Mouse (Mus musculus): ENCODE measurements around the gene Fopnl. TPM values are rescaled to one million over a fixed set of nuclear protein-coding genes. Genes with fewer than 3 reads are reported as not detected.

Gene Fopnl
- polyA plus RNA-seq, 1 experiment from 2014 or later: 200 TPM

DNA sequence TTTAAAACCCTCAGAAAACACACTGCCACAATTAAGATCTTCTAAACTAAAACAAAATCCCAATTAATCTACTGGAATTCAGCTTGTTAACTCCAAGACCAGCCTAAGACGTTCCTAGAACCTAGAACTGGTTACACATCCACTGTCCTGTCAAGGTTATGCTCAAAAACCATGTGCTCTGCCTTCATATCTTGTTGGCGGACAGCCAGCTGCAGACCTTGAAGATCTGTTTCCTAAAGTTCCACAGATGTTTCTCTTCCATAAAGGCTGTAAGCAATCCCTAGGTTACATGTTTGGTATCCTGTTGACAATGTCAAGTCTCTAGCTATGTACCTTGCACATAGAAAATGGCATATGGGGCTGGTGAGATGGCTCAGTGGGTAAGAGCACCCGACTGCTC, 12.4 kb downstream of the Fopnl start:
- Histone ChIP-seq H3K4me2 (ENCODE audit: low read depth, low read length) (no peak overlapping the region), H3K27me3 (ENCODE audit: control insufficient read depth, insufficient read depth, low read length) (no peaks in the 10 kb centered on the region), H3K4me3 (ENCODE audit: low read depth, low read length) (no peak overlapping the region), H3K9ac (replicated peaks; ENCODE audit: low read length) (no peak overlapping the region), H3K36me3 (replicated peaks; ENCODE audit: control insufficient read depth, insufficient read depth, low read depth, low read length) (peaks cover 2% of the 10 kb centered on the region; the same call in 1 of the 2 replicates), H3K27ac (replicated peaks; ENCODE audit: low read depth, low read length) (no peak overlapping the region), H3K4me1 (ENCODE audit: control insufficient read depth, insufficient read depth, low read length) (no peaks in the 10 kb centered on the region), H3K9me3 (replicated peaks; ENCODE audit: control insufficient read depth, low read length) (no peaks in the 10 kb centered on the region)
- DNase-seq (ENCODE audit: low spot score) (no peak), ATAC-seq (replicated peaks; ENCODE audit: insufficient number of reproducible peaks, low FRiP score, low TSS enrichment, low read depth) (no peak)
- 88% methylated on average over 3 of the region's 3 CpGs for WGBS

DNA sequence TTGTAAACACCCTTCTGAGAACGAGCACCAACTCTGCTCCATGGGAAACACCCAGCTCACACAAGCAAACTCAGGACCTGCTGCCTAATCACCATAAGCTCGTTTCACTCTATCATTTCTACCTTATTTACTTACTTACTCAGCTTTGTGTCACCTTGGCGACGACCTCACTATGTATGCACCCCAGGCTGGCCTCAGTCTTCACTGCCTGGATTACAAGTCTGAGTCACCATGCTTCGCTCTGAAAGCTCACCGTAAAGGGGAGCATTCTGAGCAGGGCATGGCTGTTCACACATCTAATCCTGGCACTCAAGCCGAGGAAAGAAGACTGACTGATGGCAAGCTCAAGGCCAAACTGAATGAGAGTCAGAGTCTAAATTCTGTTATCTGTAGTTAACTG, 13.5 kb downstream of the Fopnl start:
- Histone ChIP-seq H3K4me1 (ENCODE audit: control insufficient read depth, insufficient read depth, low read length) (no peaks in the 10 kb centered on the region), H3K27me3 (ENCODE audit: control insufficient read depth, insufficient read depth, low read length) (no peaks in the 10 kb centered on the region), H3K9ac (replicated peaks; ENCODE audit: low read length) (no peak overlapping the region), H3K4me2 (ENCODE audit: low read depth, low read length) (no peak overlapping the region), H3K36me3 (replicated peaks; ENCODE audit: control insufficient read depth, insufficient read depth, low read depth, low read length) (peaks cover 7% of the 10 kb centered on the region), H3K27ac (replicated peaks; ENCODE audit: low read depth, low read length) (no peak overlapping the region), H3K4me3 (ENCODE audit: low read depth, low read length) (no peak overlapping the region), H3K9me3 (replicated peaks; ENCODE audit: control insufficient read depth, low read length) (no peaks in the 10 kb centered on the region)
- WGBS: 86% methylated on average over 7 of the region's 7 CpGs
- DNase-seq (ENCODE audit: low spot score): no peak
- ATAC-seq (replicated peaks; ENCODE audit: insufficient number of reproducible peaks, low FRiP score, low TSS enrichment, low read depth): no peak

DNA sequence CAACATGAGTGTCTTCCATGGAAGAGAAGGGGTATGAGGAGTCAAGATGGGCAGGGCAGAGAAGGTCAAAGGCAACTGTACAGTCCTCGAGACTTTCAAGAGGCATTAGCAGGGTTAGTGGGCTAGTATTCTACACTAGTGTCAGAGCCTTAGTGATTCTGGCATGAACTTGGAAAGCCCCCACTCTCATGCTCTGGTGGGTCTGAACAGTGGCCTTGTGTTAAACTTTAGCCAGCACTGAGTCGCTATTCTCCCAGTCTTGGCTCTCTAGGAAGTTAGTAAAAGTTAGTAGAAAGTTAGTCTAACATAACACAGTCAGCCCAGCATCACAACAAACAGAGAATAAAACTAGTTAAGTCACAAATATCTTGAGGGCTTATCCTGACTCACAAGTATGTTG, 14.1 kb downstream of the Fopnl start:
- DNase-seq (ENCODE audit: low spot score) (no peak), ATAC-seq (replicated peaks; ENCODE audit: insufficient number of reproducible peaks, low FRiP score, low TSS enrichment, low read depth) (no peak)
- no peak overlapping the region for H3K4me2 ChIP-seq (ENCODE audit: low read depth, low read length)
- no peak overlapping the region for H3K27ac ChIP-seq (replicated peaks; ENCODE audit: low read depth, low read length)
- H3K4me3 ChIP-seq (ENCODE audit: low read depth, low read length): no peak overlapping the region
- no peaks in the 10 kb centered on the region for H3K9me3 ChIP-seq (replicated peaks; ENCODE audit: control insufficient read depth, low read length)
- peaks cover 9% of the 10 kb centered on the region for H3K36me3 ChIP-seq (replicated peaks; ENCODE audit: control insufficient read depth, insufficient read depth, low read depth, low read length)
- no peaks in the 10 kb centered on the region for H3K4me1 ChIP-seq (ENCODE audit: control insufficient read depth, insufficient read depth, low read length)
- WGBS: 90% methylated on average over 2 of the region's 2 CpGs
- no peak overlapping the region for H3K9ac ChIP-seq (replicated peaks; ENCODE audit: low read length)
- H3K27me3 ChIP-seq (ENCODE audit: control insufficient read depth, insufficient read depth, low read length): no peaks in the 10 kb centered on the region

DNA sequence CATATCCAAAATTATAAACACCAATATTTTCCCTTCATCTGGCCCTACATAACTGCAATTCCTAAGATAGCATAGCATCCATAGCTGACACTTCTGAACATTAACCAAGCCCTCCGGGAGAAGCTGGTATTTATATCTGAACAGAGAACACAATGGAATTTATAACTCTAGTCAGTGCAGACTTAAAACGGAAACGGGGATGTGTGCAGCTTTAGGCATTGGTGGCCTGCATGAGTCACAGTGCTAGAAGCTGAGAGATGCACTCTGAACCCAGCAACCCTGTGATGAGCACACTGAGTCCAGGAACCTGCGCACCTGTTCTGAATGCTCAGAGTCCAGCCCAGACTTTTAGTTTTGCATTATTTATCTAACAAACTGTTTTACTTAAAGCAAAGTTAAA, 18.7 kb downstream of the Fopnl start:
- no peak for DNase-seq (ENCODE audit: low spot score)
- no peak overlapping the region for H3K4me2 ChIP-seq (ENCODE audit: low read depth, low read length)

DNA sequence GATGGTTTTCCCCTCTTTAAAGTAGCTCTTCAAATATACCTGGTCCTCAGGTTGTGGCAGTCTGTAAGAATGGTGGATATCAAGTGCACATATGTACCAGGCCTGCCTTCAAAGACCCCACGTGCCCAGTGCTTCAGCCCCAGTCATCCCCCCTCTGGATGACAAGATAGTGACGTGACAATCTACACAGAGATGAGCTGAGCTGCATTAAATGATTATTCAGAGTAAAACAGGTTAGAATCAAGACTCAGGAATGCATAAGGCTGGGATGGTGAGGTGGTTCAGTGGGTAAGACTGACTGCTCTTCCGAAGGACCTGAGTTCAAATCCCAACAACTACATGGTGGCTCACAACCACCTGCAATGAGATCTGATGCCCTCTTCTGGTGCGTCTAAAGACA, 19.5 kb downstream of the Fopnl start:
- Histone ChIP-seq H3K9me3 (replicated peaks; ENCODE audit: control insufficient read depth, low read length) (no peaks in the 10 kb centered on the region), H3K27me3 (ENCODE audit: control insufficient read depth, insufficient read depth, low read length) (no peaks in the 10 kb centered on the region), H3K4me3 (ENCODE audit: low read depth, low read length) (no peak overlapping the region), H3K9ac (replicated peaks; ENCODE audit: low read length) (no peak overlapping the region), H3K4me1 (ENCODE audit: control insufficient read depth, insufficient read depth, low read length) (no peaks in the 10 kb centered on the region), H3K27ac (replicated peaks; ENCODE audit: low read depth, low read length) (no peak overlapping the region), H3K36me3 (replicated peaks; ENCODE audit: control insufficient read depth, insufficient read depth, low read depth, low read length) (peaks cover 7% of the 10 kb centered on the region), H3K4me2 (ENCODE audit: low read depth, low read length) (no peak overlapping the region)
- ATAC-seq (replicated peaks; ENCODE audit: insufficient number of reproducible peaks, low FRiP score, low TSS enrichment, low read depth) (no peak), DNase-seq (ENCODE audit: low spot score) (no peak)
- 90% methylated on average over 4 of the region's 4 CpGs for WGBS

More for the DNA sequence above, 18.7 kb downstream of the Fopnl start:
- Histone ChIP-seq H3K9me3 (replicated peaks; ENCODE audit: control insufficient read depth, low read length) (no peaks in the 10 kb centered on the region), H3K27ac (replicated peaks; ENCODE audit: low read depth, low read length) (no peak overlapping the region), H3K36me3 (replicated peaks; ENCODE audit: control insufficient read depth, insufficient read depth, low read depth, low read length) (peaks cover 9% of the 10 kb centered on the region), H3K4me3 (ENCODE audit: low read depth, low read length) (no peak overlapping the region), H3K4me1 (ENCODE audit: control insufficient read depth, insufficient read depth, low read length) (no peaks in the 10 kb centered on the region), H3K9ac (replicated peaks; ENCODE audit: low read length) (no peak overlapping the region), H3K27me3 (ENCODE audit: control insufficient read depth, insufficient read depth, low read length) (no peaks in the 10 kb centered on the region)
- 96% methylated on average over 4 of the region's 4 CpGs for WGBS
- ATAC-seq (replicated peaks; ENCODE audit: insufficient number of reproducible peaks, low FRiP score, low TSS enrichment, low read depth): no peak

DNA sequence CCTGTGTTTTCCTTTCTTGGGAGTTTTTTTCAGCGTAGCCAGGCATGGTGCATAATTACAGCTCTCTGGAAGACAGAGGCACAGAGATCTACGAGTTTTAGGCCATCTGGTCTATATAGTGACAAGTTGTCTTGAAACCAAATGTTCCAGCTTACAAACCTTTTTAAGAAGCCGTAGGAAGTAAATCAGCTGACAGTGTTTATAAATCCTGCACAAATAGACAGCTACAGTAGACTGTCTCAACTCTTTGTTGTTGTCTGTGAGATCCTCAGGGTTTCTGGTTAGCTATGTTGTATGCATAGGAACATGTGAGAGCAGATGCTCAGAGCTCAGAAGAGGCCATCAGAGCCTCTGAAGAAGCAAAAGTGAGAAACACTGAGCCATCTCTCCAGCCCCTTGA, 20.1 kb downstream of the Fopnl start:
- H3K9ac ChIP-seq (replicated peaks; ENCODE audit: low read length): no peak overlapping the region
- ATAC-seq (replicated peaks; ENCODE audit: insufficient number of reproducible peaks, low FRiP score, low TSS enrichment, low read depth) (no peak), DNase-seq (ENCODE audit: low spot score) (no peak)
- H3K9me3 ChIP-seq (replicated peaks; ENCODE audit: control insufficient read depth, low read length): no peaks in the 10 kb centered on the region
- H3K36me3 ChIP-seq (replicated peaks; ENCODE audit: control insufficient read depth, insufficient read depth, low read depth, low read length): peaks cover 7% of the 10 kb centered on the region
- 87% methylated on average over 3 of the region's 3 CpGs for WGBS
- H3K4me2 ChIP-seq (ENCODE audit: low read depth, low read length): no peak overlapping the region
- no peaks in the 10 kb centered on the region; the same call in 1 of the 2 replicates for H3K4me1 ChIP-seq (ENCODE audit: control insufficient read depth, insufficient read depth, low read length)
- H3K4me3 ChIP-seq (ENCODE audit: low read depth, low read length): no peak overlapping the region
- no peak overlapping the region for H3K27ac ChIP-seq (replicated peaks; ENCODE audit: low read depth, low read length)
- H3K27me3 ChIP-seq (ENCODE audit: control insufficient read depth, insufficient read depth, low read length): peaks cover 5% of the 10 kb centered on the region; the same call in 1 of the 2 replicates

DNA sequence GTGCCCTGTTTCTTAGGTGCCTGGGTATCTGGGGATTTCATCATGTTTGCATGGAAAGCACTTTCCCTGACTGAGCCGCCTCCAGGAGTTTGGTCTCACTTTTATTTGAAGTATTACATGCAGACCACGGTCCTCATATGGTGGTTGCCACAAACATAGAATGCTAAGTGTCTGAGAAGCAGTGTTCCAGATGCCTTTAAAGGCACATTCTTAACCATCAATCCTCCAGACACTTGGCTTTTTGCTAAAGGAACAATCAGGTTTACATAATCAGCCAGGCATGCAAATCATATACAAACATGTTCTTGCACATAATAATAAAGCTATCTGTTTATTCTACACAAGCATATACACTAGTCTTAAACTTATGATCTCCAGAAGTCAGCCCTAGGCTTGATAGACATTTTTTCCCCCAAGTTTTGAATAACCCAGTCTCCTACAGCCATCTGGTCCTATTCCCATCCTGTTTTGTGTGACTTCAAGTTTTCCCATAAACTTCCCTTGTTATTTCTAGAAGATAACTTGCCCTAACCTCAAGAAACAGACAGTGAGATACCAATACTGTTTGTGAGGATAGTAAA, 20.6 kb downstream of the Fopnl start:
- H3K4me3 ChIP-seq (ENCODE audit: low read depth, low read length): no peak overlapping the region

DNA sequence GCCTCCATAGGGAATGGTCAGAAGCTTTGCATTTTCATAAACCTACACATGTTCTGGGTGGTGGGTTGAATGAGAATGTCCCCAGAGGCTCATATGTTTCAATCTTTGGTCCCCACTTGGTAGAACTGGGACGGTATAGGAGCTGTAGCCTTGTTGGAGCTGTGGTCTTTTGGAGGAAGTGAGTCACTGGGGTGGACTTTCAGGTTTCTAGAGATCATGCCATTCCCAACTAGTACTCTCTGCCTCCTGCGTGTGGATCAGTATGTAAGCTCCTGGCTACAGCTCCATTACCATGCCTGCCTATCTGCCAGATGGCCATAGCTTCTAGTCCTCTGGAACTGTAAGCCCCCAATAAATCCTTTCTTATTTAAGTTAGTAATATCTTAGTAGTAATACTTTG, 21.9 kb downstream of the Fopnl start:
- Histone ChIP-seq H3K27ac (replicated peaks; ENCODE audit: low read depth, low read length) (no peak overlapping the region), H3K36me3 (replicated peaks; ENCODE audit: control insufficient read depth, insufficient read depth, low read depth, low read length) (peaks cover 7% of the 10 kb centered on the region), H3K4me3 (ENCODE audit: low read depth, low read length) (no peak overlapping the region), H3K4me2 (ENCODE audit: low read depth, low read length) (no peak overlapping the region), H3K27me3 (ENCODE audit: control insufficient read depth, insufficient read depth, low read length) (peaks cover 7% of the 10 kb centered on the region; the same call in 1 of the 2 replicates), H3K9ac (replicated peaks; ENCODE audit: low read length) (no peak overlapping the region), H3K9me3 (replicated peaks; ENCODE audit: control insufficient read depth, low read length) (no peaks in the 10 kb centered on the region), H3K4me1 (ENCODE audit: control insufficient read depth, insufficient read depth, low read length) (no peaks in the 10 kb centered on the region; the same call in 1 of the 2 replicates)
- WGBS: 86% methylated on average over 2 of the region's 2 CpGs
- ATAC-seq (replicated peaks; ENCODE audit: insufficient number of reproducible peaks, low FRiP score, low TSS enrichment, low read depth) (no peak), DNase-seq (ENCODE audit: low spot score) (no peak)

More for the DNA sequence above, 20.6 kb downstream of the Fopnl start:
- Histone ChIP-seq H3K9ac (replicated peaks; ENCODE audit: low read length) (no peak overlapping the region), H3K4me1 (ENCODE audit: control insufficient read depth, insufficient read depth, low read length) (no peaks in the 10 kb centered on the region; the same call in 1 of the 2 replicates), H3K36me3 (replicated peaks; ENCODE audit: control insufficient read depth, insufficient read depth, low read depth, low read length) (peaks cover 7% of the 10 kb centered on the region), H3K9me3 (replicated peaks; ENCODE audit: control insufficient read depth, low read length) (no peaks in the 10 kb centered on the region), H3K27me3 (ENCODE audit: control insufficient read depth, insufficient read depth, low read length) (peaks cover 5% of the 10 kb centered on the region; the same call in 1 of the 2 replicates), H3K4me2 (ENCODE audit: low read depth, low read length) (no peak overlapping the region), H3K27ac (replicated peaks; ENCODE audit: low read depth, low read length) (no peak overlapping the region)
- DNase-seq (ENCODE audit: low spot score) (no peak), ATAC-seq (replicated peaks; ENCODE audit: insufficient number of reproducible peaks, low FRiP score, low TSS enrichment, low read depth) (no peak)
- WGBS: 85% methylated on average over 2 of the region's 2 CpGs
